In the genomic region with DNA sequence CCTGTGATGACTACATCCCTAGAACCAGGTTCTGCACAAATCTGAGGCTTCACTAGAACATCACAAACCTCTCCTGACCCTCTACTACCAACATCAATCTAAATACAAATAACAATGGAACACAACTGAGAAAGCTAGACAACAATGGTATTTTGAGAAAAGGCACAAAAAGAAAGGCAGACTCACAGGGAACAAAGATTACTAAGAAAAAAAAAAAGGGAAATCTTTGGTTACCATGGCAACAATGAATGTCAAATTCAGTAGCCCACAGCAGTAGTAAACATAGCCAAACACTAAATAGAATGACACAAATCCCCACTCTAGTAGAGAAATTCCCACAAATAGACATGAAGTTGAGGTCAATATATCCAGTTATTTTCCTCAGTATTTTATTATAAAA, we compare ENCODE assay signal across 28 mouse cellular contexts. TPM values are rescaled to one million over a fixed set of nuclear protein-coding genes. Genes with fewer than 3 reads are reported as not detected.
A peak's percentile ranks its signal among the peaks of the same experiment; 100 is the strongest.
DNase-seq lines count a peak whose midpoint lies in the region; ATAC-seq and TF ChIP-seq lines count a peak whose summit lies in the region.
"Had no signal": no experiment of that assay in that cellular context is flagged by ENCODE, and none has a peak within 500 bp of the region (broad histone marks: within the 10 kb centered on the region; RNA-seq: fewer than 3 reads in every experiment).

No protein-coding gene starts in this region.

- peak; percentile 17 for DNase-seq in forebrain, embryonic 14.5 days (ENCODE audit: low spot score)
- DNase-seq in forebrain, embryonic 10.5 days (ENCODE audit: extremely low spot score, low spot score): no peak
- DNase-seq in layer of hippocampus, adult 2 months (ENCODE audit: low spot score in 2 of 2): no peak
- DNase-seq in layer of hippocampus, adult 9-11 months: no peak
- peak; percentile 25 for DNase-seq in retina, postnatal 1 day
- no peak for DNase-seq in retina, embryonic 14.5 days (ENCODE audit: low spot score)
- no peak for DNase-seq in left cerebral cortex, postnatal 4 days
- DNase-seq: adrenal gland, adult 2 months; adrenal gland, postnatal 14 days; B cell, adult 2 months; cerebellum, adult 11-12 months; cerebellum, adult 8-10 months; cerebellum, postnatal 10 days; cerebellum, postnatal 36 days; gastrocnemius, postnatal 25 days; heart, adult 18-20 months; heart, postnatal 10 days; heart, postnatal 36 days had no signal

- no peak for TF ChIP-seq CTCF in layer of hippocampus, adult 2 months (conservative IDR thresholded peaks at IDR 0.05)

- H3K4me2 ChIP-seq in forebrain, embryonic 14.5 days (ENCODE audit: low read length): no peak overlapping the region
- H3K4me2 ChIP-seq: embryonic facial prominence, embryonic 12.5 days; embryonic facial prominence, embryonic 15.5 days; forebrain, embryonic 12.5 days; heart, embryonic 12.5 days; heart, embryonic 15.5 days; hindbrain, embryonic 14.5 days had no signal

- no peaks in the 10 kb centered on the region for H3K4me1 ChIP-seq in forebrain, embryonic 14.5 days (ENCODE audit: control insufficient read depth, insufficient read depth, low read length)
- H3K4me1 ChIP-seq in forebrain, embryonic 10.5 days: peaks cover 21% of the 10 kb centered on the region
- H3K4me1 ChIP-seq: embryonic facial prominence, embryonic 12.5 days; embryonic facial prominence, embryonic 15.5 days had no signal

- intact Hi-C loops in left cerebral cortex, postnatal 4 days (cut with DNase I): no loop called here

- H3K9me3 ChIP-seq in forebrain, embryonic 14.5 days (replicated peaks; ENCODE audit: control insufficient read depth, low read length): no peaks in the 10 kb centered on the region
- no peaks in the 10 kb centered on the region for H3K9me3 ChIP-seq in forebrain, embryonic 10.5 days
- H3K9me3 ChIP-seq: embryonic facial prominence, embryonic 12.5 days; embryonic facial prominence, embryonic 15.5 days; forebrain, embryonic 12.5 days; G1E; heart, embryonic 12.5 days; heart, embryonic 15.5 days; hindbrain, embryonic 10.5 days had no signal

- no peak overlapping the region for H3K27ac ChIP-seq in forebrain, embryonic 14.5 days (ENCODE audit: low read depth, low read length)
- no peak overlapping the region for H3K27ac ChIP-seq in forebrain, embryonic 10.5 days
- H3K27ac ChIP-seq in layer of hippocampus, adult 2 months: peak overlapping the region; percentile 72
- H3K27ac ChIP-seq: embryonic facial prominence, embryonic 12.5 days; embryonic facial prominence, embryonic 15.5 days; forebrain, embryonic 12.5 days; hindbrain, embryonic 10.5 days; hindbrain, embryonic 14.5 days had no signal

- no peaks in the 10 kb centered on the region for H3K27me3 ChIP-seq in forebrain, embryonic 14.5 days (replicated peaks; ENCODE audit: control insufficient read depth, insufficient read depth, low read length)
- no peaks in the 10 kb centered on the region for H3K27me3 ChIP-seq in forebrain, embryonic 10.5 days (ENCODE audit: poor library complexity, severe bottlenecking)
- H3K27me3 ChIP-seq: CH12.LX; embryonic facial prominence, embryonic 12.5 days; embryonic facial prominence, embryonic 15.5 days; forebrain, embryonic 12.5 days; heart, embryonic 12.5 days; heart, embryonic 15.5 days had no signal

- no peak overlapping the region for H3K4me3 ChIP-seq in forebrain, embryonic 14.5 days (ENCODE audit: low read depth, low read length)
- no peak overlapping the region for H3K4me3 ChIP-seq in forebrain, embryonic 10.5 days
- H3K4me3 ChIP-seq in layer of hippocampus, adult 2 months: no peak overlapping the region
- H3K4me3 ChIP-seq: embryonic facial prominence, embryonic 12.5 days; embryonic facial prominence, embryonic 15.5 days; forebrain, embryonic 12.5 days; heart, embryonic 12.5 days; heart, embryonic 15.5 days; hindbrain, embryonic 10.5 days had no signal

- no peak overlapping the region for H3K9ac ChIP-seq in forebrain, embryonic 14.5 days (ENCODE audit: low read length)
- H3K9ac ChIP-seq: embryonic facial prominence, embryonic 12.5 days; embryonic facial prominence, embryonic 15.5 days; forebrain, embryonic 12.5 days; heart, embryonic 12.5 days; heart, embryonic 15.5 days; hindbrain, embryonic 14.5 days had no signal

- no peaks in the 10 kb centered on the region for H3K36me3 ChIP-seq in forebrain, embryonic 14.5 days (ENCODE audit: control insufficient read depth, insufficient read depth, low read length)
- 0 out of 2 replicates have a peak, but pooled peaks cover 3% of the 10 kb centered on the region for H3K36me3 ChIP-seq in forebrain, embryonic 10.5 days (replicated peaks)
- H3K36me3 ChIP-seq: embryonic facial prominence, embryonic 12.5 days; forebrain, embryonic 12.5 days; heart, embryonic 15.5 days; hindbrain, embryonic 10.5 days had no signal

- no peak for ATAC-seq in forebrain, embryonic 14.5 days
- ATAC-seq: forebrain, embryonic 16.5 days had no signal

RNA-seq across cellular contexts. Expression of a gene that starts 52.5 kb away (rescaled TPM):
- polyA plus RNA-seq in forebrain, embryonic 14.5 days (2014; fragmentation: Nextera tagmentation; extraction: Ambion mirVana): 22.7 and 22.8 TPM in 2 replicates
- polyA plus RNA-seq in forebrain, embryonic 10.5 days (2016; fragmentation: Nextera tagmentation; extraction: Ambion mirVana): 14.8 and 16.2 TPM in 2 replicates
- 10 to 100 TPM; 83.2 to 85.3 TPM for total RNA-seq in layer of hippocampus, adult 2 months (2021)
- 10 to 100 TPM; 67.9 to 73.3 TPM for total RNA-seq in left cerebral cortex, postnatal 4 days (2021)

Comparison
In these comparisons a context has a peak if more than half of its experiments do, and no peak if none do; other contexts are left out.
1. DNase-seq: peak in forebrain, embryonic 14.5 days (single experiment) and retina, postnatal 1 day (single experiment); none in forebrain, embryonic 10.5 days (single experiment), layer of hippocampus, adult 2 months (0 of 2), layer of hippocampus, adult 9-11 months (single experiment), retina, embryonic 14.5 days (single experiment) and left cerebral cortex, postnatal 4 days (single experiment).